Mouse (Mus musculus) midbrain, embryonic 11.5 days (tissue): ENCODE data around the gene Cavin3. TPM values are rescaled to one million over a fixed set of nuclear protein-coding genes. Genes with fewer than 3 reads are reported as not detected.
"Not testable (repeated sequence)": the region's sequence is repeated elsewhere in the genome, so short reads cannot be mapped to it uniquely, and the experiment has no call there.

Source experiments
- ATAC-seq: fragments of 200-750 bp; cut with Nextera tagmentation; 2 replicates; pipeline ENCODE4 v1.8.0; 2017; ENCODE audit warnings: moderate TSS enrichment, moderate library complexity; ENCODE audit not compliant: low FRiP score
- DNase-seq: peaks from one replicate; pipeline ENCODE4 v3.0.0; 2015; ENCODE audit warnings: low spot score; ENCODE audit errors: missing footprints
- H3K27ac ChIP-seq: fragments of 300-500 bp; sonication (generic); 2 replicates; pipeline ENCODE4 v1.5.1; 2014; ENCODE audit warnings: low read depth, low read length
- H3K27me3 ChIP-seq: fragments of 300-500 bp; sonication (generic); 2 replicates; pipeline ENCODE4 v1.6.1; 2014; ENCODE audit warnings: mild to moderate bottlenecking, low read length, moderate library complexity, mixed read lengths; ENCODE audit not compliant: control insufficient read depth, insufficient read depth
- H3K36me3 ChIP-seq: fragments of 300-500 bp; sonication (generic); 2 replicates; pipeline ENCODE4 v1.6.1; 2014; ENCODE audit warnings: mild to moderate bottlenecking, low read length, moderate library complexity, mixed read lengths; ENCODE audit not compliant: control insufficient read depth, insufficient read depth
- H3K4me1 ChIP-seq: fragments of 300-500 bp; sonication (generic); 2 replicates; pipeline ENCODE4 v1.6.1; 2014; ENCODE audit warnings: low read length; ENCODE audit not compliant: control insufficient read depth, insufficient read depth
- H3K4me2 ChIP-seq: fragments of 300-500 bp; sonication (generic); 2 replicates; pipeline ENCODE4 v1.6.1; 2014; ENCODE audit warnings: mild to moderate bottlenecking, moderate library complexity
- H3K4me3 ChIP-seq: fragments of 300-500 bp; sonication (generic); 2 replicates; pipeline ENCODE4 v1.5.1; 2014; ENCODE audit warnings: low read depth, low read length
- H3K9ac ChIP-seq: fragments of 300-500 bp; sonication (generic); 2 replicates; pipeline ENCODE4 v1.6.1; 2014; ENCODE audit warnings: low read length
- H3K9me3 ChIP-seq: fragments of 300-500 bp; sonication (generic); 2 replicates; pipeline ENCODE4 v1.6.1; 2016; ENCODE audit warnings: low read length; ENCODE audit not compliant: control insufficient read depth
- WGBS: fragments of 180-500 bp; shearing (Covaris S2); extraction: QIAGEN DNeasy Blood & Tissue Kit; methylation state at CpG from one replicate; pipeline ENCODE4 v1.1.7; 2014; 5-methylcytosine and 5-hydroxymethylcytosine counted together
- polyA plus RNA-seq: library from polyadenylated mRNA; unstranded; fragments of >200 nt; fragmentation: Nextera tagmentation; extraction: Ambion mirVana; gene quantifications from 2 replicates; pipeline ENCODE4 v1.2.1, GENCODE M21; 2014

Gene Cavin3
- polyA plus RNA-seq, 1 experiment from 2014 or later, result 24.9 TPM

DNA sequence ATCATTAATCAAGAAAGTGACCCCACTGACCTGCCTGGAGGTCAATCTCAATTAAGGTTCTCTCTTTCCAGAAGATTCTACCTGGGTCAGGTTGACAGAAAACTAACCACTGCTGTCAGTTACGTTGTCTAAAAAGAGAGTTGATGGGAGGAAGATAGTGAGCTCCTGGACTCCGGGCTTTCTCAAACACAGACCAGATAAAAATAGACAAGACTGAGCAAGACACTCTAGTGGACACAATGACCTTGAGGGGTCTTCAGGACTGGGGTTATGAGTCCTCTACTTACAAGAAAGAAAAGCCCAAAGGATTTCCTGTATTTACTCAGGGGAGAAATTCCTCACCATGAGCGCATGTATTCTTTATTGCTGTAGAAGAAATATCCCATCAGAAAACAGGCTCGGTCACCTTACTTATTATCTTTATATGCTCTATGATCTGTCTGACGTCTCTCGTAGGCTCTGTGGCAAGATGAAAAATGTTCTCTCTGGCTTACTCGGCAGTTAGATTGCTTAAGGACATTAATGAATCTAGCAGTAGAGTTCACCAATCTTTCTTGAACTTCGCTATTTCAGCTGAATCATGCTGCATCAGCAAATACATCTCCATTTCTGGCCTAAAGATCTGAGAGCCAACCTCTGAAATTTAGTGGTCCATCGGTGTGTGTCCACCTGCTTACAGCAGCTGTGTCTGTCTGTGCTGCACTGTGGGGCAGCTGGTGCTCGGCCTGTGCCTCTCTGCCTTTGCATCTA, 5.2 kb downstream of the Cavin3 start:
- 91% methylated on average over 10 of the region's 10 CpGs for WGBS
- no peak for ATAC-seq
- no peaks in the 10 kb centered on the region for H3K9me3 ChIP-seq

DNA sequence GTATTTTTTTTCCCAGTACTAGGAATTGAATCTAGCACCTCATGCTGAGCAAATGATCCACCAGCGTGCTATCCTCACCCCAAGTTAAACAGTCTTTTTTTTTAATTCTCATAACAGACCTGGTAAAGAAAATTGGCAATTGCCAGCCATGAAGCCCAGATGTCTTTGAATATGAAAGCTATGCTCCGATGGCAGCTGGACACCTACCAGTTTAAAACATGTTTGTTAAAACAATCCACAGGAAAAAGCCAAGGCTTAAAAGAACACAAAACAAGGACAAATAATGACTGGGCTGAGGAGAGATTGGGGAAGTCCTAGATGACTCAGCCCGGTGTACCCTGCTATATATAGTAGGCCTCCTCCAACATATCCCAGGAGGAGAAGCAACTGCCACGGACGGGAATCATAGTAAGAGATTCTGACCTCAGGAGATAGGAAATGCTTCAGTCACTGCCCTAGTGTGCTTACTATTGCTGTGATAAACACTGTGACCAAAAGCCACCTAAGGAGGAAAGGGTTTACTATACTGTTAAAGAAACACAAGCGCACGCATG, 6.6 kb downstream of the Cavin3 start:
- Histone ChIP-seq H3K9me3 (no peaks in the 10 kb centered on the region), H3K4me1 (no peaks in the 10 kb centered on the region), H3K36me3 (no peaks in the 10 kb centered on the region), H3K9ac (no peak overlapping the region), H3K4me2 (no peak overlapping the region), H3K4me3 (no peak overlapping the region), H3K27ac (no peak overlapping the region), H3K27me3 (no peaks in the 10 kb centered on the region; the same call in 1 of the 2 replicates)
- DNase-seq (peak; percentile 51), ATAC-seq (no peak)
- WGBS, result 77% methylated on average over 7 of the region's 7 CpGs

More for the DNA sequence above, 5.2 kb downstream of the Cavin3 start:
- Histone ChIP-seq H3K4me3 (no peak overlapping the region), H3K36me3 (no peaks in the 10 kb centered on the region), H3K4me2 (no peak overlapping the region), H3K4me1 (peaks cover 3% of the 10 kb centered on the region), H3K9ac (no peak overlapping the region), H3K27ac (no peak overlapping the region), H3K27me3 (peaks cover 6% of the 10 kb centered on the region; the same call in 1 of the 2 replicates)
- peak; percentile 73 for DNase-seq

DNA sequence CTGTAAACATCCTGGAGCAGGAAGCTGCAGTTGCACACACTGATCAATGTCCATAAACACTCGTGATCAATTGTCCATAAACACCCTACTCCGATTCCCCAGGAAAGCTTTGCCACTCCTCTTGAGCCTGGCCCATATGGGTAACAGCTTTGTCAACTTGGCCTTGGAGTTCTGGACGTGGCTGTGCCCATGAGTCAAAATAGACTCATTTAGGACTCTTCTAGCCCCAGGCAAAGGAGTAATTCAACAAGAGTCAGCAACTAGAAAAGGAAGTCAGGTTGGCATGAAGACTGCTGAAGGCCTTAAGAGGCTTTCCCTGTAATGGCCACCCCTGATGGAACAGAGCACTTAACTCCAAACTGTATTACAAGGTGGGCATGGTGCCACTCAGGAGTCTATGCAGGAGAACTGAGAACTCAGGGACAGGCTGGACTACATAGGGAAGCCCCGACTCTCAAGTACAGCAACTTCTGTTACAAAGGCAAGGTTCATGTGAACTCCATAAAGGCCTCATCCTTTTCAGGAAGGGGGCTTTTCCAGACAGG, 7.3 kb downstream of the Cavin3 start:
- Histone ChIP-seq H3K9me3 (no peaks in the 10 kb centered on the region), H3K36me3 (no peaks in the 10 kb centered on the region), H3K9ac (no peak overlapping the region), H3K4me3 (no peak overlapping the region), H3K27me3 (no peaks in the 10 kb centered on the region), H3K4me2 (no peak overlapping the region), H3K27ac (no peak overlapping the region), H3K4me1 (no peaks in the 10 kb centered on the region)
- no peak for ATAC-seq
- 70% methylated on average over 4 of the region's 4 CpGs for WGBS
- no peak for DNase-seq

DNA sequence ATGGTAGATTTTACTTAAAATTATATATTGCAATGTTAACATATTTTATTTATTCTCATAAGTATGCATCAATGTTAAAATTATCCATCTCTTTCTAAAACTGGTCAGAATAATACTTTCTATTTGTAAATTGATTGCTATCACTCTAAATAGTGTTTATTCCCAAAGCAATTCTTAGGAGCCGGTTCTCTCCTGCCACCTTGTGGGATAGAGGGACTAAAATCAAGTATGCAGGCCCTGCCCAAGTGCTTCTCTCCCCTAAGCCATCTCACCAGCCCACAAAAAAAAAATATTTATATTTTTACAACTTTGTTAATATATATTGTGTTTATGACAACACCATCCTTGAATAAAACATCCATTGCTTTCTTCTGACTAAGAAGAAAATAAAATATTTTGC, 9.5 kb downstream of the Cavin3 start:
- H3K27ac ChIP-seq, result no peak overlapping the region
- no peaks in the 10 kb centered on the region for H3K36me3 ChIP-seq
- H3K4me1 ChIP-seq, result no peaks in the 10 kb centered on the region
- H3K27me3 ChIP-seq, result no peaks in the 10 kb centered on the region
- DNase-seq, result no peak
- H3K4me3 ChIP-seq, result no peak overlapping the region
- no peaks in the 10 kb centered on the region for H3K9me3 ChIP-seq
- H3K9ac ChIP-seq, result no peak overlapping the region
- WGBS, result 78% methylated on average over 1 of the region's 1 CpGs
- no peak for ATAC-seq
- no peak overlapping the region for H3K4me2 ChIP-seq

DNA sequence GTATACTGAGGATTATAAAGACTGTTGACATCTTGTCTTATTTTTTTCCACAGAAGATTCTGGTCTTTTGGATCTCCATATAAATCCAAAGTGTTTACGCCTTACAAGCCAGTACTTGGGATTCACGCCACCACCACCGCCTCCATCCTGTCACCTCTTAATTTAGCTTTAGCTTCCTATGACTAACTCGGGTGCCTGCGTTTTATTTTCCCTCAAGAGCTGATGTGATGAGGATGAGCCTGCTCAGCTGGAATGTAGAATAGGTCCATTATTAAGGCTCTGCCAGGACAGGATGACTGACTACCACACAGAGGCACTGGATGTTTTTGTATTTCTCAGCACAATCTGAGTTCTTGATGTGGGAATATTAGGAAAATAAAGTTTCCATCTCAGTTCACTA, 16.6 kb downstream of the Cavin3 start:
- H3K4me1 ChIP-seq, H3K27ac ChIP-seq, H3K4me2 ChIP-seq, H3K9ac ChIP-seq, H3K27me3 ChIP-seq, DNase-seq, H3K36me3 ChIP-seq, H3K4me3 ChIP-seq, H3K9me3 ChIP-seq, ATAC-seq: not testable (repeated sequence)
- WGBS, result 83% methylated on average over 5 of the region's 5 CpGs

GRCm38 (mm10) chr7:105458546-105458945, 23.6 kb downstream of the Cavin3 start:
- Histone ChIP-seq H3K4me2 (no peak overlapping the region), H3K4me1 (no peaks in the 10 kb centered on the region), H3K9ac (no peak overlapping the region), H3K4me3 (no peak overlapping the region), H3K9me3 (no peaks in the 10 kb centered on the region), H3K27me3 (no peaks in the 10 kb centered on the region), H3K36me3 (no peaks in the 10 kb centered on the region), H3K27ac (no peak overlapping the region)
- DNase-seq (no peak), ATAC-seq (no peak)

DNA sequence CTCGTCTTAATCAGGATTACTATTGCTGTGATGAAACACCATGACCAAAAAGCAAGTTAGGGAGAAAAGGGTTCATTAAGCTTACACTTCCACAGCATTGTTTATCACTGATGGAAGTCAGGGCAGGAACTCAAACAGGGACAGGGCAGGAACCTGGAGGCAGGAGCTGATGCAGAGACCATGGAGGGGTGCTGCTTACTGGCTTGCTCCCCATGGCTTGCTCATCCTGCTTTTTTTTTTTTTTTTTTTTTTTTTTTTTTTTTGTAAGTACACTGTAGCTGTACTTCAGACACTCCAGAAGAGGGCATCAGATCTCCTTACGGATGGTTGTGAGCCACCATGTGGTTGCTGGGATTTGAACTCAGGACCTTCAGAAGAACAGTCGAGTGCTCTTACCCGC, 28.8 kb downstream of the Cavin3 start:
- ATAC-seq, H3K27ac ChIP-seq, H3K9ac ChIP-seq, H3K4me3 ChIP-seq, H3K4me2 ChIP-seq, H3K27me3 ChIP-seq, H3K36me3 ChIP-seq, H3K9me3 ChIP-seq, H3K4me1 ChIP-seq, DNase-seq: not testable (repeated sequence)
- WGBS, result 79% methylated on average over 4 of the region's 4 CpGs

DNA sequence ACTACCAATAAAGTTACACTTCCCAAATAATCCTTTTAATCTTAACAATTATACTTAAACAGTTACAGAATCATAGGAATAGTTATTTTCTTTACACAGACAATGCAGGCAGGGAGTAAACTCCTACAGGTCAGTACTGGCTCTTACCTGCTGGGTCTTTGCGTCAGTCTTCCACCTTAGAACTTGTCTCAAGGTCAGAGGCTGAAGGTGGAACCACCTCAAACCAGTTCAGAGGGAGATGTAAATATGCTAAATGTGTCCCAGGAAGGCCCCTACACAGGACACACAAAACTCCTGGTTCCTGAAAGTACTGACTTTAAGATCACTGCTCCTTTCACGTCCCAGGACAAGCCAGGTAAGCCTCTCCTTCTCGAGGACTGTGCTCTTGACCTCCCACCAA, 37.0 kb downstream of the Cavin3 start:
- Histone ChIP-seq H3K27me3 (no peaks in the 10 kb centered on the region), H3K4me1 (no peaks in the 10 kb centered on the region), H3K9ac (no peak overlapping the region), H3K4me2 (no peak overlapping the region), H3K27ac (no peak overlapping the region), H3K36me3 (no peaks in the 10 kb centered on the region), H3K9me3 (no peaks in the 10 kb centered on the region), H3K4me3 (no peak overlapping the region)
- DNase-seq (no peak), ATAC-seq (no peak)
- WGBS, result 71% methylated on average over 3 of the region's 3 CpGs

- DNase-seq (no peak), ATAC-seq (no peak)
- Histone ChIP-seq H3K36me3 (no peaks in the 10 kb centered on the region), H3K4me3 (no peak overlapping the region), H3K4me1 (no peaks in the 10 kb centered on the region), H3K27ac (no peak overlapping the region), H3K9ac (no peak overlapping the region), H3K27me3 (no peaks in the 10 kb centered on the region), H3K4me2 (no peak overlapping the region), H3K9me3 (no peaks in the 10 kb centered on the region)
- WGBS, result 70% methylated on average over 4 of the region's 4 CpGs
These were observed 40.7 kb downstream of the Cavin3 start for GRCm38 (mm10) chr7:105441426-105441825.
